Mouse (Mus musculus) skeletal muscle tissue, adult 2 months (tissue): ENCODE data around the gene Cadm4.

Experiments used
- DNase-seq: peaks from one replicate; pipeline ENCODE4 v3.0.0-alpha.2; 2012; ENCODE audit warnings: low read depth, low spot score

Gene Cadm4

DNA sequence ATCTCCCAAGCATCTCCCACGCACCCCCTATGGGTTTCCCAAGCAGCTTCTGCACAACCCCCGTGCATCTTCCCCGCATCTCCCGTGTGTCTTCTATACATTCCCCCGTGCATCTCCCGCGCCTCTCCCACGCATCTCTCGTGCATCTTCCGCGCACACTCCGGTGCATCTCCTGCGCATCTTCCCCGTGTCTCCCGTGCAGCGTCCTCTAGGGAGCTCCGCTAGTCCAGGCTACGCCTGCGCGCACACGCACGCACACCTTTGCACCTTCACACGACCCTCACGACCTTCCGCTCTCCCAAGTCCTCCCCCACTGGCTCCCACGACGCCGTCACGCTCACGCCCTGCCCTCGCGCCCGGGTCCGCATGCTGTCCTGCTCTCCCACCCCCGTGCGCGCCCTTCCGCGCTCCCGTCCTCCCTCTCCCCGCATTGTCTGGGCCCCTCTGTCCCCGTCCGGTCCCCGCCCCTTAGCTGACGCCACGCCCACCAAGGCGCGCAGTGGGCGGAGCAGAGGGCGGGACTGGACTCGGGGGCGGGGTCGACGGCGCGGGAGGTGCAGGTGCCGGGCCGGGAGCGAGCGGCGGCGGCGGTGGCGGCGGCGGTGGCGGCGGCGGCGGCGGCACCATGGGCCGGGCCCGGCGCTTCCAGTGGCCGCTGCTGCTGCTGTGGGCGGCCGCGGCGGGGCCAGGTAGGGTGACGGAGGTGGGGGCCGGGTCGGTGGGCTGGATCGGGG is at the start of gene Cadm4:
Gene Cadm4 (plus strand): TSS at position 550 of the 734 bp plus-strand sequence.
- DNase-seq, result no peak

DNA sequence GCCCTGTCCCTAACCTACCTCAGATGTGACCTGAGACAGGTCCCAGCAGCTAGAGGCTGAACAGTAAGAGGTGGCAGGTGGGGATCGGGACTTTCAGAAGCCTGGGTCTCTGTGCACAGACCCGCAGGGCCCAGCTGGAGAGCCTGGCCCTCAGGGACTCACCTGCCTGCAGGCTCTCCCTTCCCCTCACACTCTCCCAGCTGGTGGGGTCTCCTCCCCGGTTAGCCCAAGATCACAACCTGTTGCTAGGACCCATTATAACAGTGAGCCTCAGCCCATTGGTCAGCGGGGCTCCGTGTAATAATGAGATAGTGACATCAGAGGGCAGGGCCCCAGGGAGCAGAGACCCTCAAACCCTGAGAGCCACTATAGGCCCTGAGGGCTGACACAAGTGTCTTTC is 46.5 kb upstream of the Cadm4 start:
- DNase-seq, result no peak

DNA sequence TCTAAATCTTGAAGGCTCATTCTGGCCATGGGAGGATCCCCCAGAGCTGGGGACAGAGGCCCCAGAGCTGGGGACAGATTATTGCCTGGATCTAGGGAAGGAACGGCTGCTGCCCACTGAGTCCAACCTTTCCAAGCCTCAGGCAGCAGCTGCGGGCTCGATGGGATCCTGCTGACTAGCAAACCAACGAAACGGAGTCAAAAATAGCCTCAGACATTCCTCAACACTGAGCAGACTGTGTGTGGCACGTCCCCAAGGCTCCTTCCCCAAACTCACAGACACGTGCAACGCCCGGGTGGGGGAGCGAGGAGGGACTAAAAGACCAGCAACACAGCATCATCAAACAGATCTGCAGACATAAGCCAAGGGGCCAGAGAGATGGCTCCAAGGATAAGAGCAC is 43.8 kb upstream of the Cadm4 start:
- DNase-seq, result no peak

DNA sequence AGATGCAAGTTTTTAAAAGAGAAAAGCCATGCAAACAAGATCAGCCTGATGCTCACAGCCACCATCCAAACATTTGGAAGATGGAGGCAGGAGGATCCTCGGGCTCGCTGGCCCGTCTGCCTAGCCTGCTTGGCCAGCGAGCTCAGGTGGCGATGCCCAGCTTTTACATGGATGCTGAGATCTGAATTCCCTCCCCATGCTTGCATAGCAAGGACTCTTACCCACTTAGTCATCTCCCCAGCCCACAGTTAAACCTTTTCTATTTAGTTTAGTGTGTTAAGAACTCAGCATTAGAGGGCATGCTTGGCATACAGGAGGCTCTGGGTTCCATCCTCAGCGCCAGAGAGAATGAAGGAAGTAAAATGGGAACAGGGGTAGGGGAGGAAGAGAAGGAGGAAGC is 42.6 kb upstream of the Cadm4 start:
- no peak for DNase-seq

GRCm38 (mm10) chr7:24439891-24440290 is 41.9 kb upstream of the Cadm4 start:
- DNase-seq, result no peak

DNA sequence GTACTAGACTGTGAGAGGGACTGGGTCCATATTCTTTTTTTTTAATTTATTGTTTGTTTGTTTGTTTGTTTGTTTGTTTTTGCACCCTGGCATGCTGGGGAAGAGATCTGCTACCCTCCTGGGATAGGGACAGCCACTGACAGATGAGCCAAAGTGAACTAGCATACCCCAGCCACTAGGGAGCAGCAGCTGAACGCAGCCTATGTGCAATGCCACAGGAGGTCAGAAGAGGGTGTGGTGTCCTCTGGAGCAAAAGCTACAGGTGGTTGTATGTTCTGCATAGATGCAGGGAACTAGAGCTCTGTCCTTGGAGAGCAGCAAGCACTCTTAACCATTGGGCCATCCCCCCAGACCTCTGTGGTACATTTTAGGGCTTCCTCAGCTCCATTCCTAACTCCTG is 40.0 kb upstream of the Cadm4 start:
- DNase-seq, result peak; percentile 53

DNA sequence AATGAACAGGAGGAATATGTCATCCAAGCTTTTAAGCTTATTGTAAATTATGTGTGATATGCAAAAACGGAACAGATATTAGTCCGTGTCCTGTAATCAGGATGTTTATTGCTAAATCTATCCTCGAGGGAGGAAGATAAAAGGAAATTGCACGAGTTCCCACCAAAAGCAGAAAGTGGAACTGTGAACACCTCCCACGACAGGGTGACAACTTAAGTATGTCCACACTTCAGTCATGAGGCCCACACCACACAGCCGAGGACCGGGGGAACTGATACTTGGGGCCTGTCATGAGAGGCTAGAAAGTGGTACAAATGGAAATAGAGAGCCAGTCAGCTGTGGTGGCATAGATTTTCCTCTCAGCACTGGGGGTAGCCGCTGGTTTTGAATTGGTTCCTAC is 39.5 kb upstream of the Cadm4 start:
- DNase-seq, result no peak

DNA sequence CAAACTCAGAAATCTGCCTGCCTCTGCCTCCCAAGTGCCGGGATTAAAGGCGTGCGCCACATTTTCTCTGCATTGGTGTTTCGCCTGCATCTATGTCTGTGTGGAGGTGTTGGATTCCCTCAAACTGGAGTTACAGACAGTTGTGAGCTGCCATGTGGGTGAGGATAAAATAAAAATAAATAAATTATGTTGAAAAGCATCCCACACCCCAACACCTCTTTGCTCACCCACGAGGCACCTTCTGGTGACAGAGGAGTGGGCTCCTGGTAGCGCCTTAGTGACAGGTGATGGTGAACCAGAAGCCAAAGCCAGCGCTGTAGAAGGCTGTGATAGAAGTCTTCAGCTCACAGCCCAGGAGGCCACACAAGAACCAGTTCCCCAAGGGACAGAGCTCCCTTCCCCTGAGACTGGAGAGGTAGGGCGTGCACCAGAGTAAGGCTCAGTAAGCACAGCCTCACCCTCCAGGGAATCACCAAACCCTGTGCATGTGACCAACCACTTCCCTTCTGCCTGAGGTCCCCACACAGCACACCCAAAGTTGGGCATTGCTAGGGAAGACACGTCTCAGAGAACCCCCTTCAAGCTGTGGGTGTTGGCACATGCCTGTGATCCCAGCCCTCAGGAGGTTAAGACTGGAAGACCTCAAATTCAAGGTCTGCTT is 36.4 kb upstream of the Cadm4 start:
- no peak for DNase-seq

DNA sequence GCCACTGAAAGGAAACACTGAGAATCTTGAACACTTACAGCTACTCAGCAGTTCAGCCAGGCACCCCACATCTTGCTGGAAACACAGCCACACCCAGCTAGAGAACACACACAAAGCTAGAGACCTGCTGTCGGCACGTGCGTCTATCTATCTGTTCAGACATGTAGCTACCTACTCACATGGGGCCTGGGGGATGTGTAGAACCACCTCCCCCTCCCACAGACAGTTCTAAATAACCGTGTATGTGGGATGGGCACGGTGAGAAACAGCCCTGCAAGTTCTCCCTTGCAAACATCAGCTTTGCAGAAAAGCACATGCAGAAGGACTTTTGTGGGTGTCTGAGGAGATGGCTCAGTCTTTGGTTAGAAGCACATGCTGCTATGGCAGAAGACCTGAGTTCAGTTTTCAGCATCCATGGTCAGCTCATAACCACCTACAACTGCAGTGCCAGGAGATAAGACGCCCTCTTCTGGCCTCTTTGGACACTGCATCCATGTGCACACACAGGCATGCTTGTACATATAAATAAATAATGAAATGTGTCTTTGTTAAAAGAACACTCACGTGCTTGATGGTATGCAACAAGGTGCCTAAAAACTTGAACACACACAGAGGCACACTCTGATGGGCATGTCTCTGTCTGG is 35.0 kb upstream of the Cadm4 start:
- no peak for DNase-seq

DNA sequence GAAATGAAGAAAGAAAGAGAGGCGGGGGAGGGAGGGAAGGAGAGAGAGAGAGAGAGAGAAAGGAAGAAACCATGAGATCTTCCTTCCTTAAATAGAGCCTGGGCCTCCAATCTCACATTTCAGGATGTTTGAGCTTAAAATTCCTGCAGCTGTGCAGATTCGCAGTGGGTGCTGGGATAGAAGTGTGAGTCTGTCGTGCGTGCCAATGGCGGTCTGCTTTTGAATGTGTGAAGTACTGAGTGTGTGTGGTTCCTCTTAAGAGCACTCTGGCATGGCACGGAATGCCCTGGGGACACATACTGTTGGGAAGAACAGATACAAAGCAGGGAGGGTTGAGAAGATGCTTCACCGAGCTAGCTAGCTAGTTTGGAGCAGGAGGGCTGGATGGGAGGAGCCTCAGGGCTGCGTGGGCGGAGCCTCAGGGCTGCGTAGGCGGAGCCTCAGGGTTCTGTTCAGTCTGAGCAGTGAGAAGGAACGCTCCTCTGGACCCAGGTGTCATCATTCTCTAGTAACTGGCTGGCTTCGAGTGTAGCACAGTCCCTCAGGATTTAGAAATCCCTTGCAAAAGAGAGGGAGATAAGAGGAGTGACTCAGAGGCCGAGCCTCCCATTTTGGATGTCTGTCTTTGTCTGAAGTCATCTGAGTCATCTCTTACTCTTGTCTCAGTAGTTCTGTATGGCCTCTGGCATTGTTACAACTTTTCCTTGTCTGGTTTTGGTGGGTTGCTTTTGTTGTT is 32.9 kb upstream of the Cadm4 start:
- no peak for DNase-seq

DNA sequence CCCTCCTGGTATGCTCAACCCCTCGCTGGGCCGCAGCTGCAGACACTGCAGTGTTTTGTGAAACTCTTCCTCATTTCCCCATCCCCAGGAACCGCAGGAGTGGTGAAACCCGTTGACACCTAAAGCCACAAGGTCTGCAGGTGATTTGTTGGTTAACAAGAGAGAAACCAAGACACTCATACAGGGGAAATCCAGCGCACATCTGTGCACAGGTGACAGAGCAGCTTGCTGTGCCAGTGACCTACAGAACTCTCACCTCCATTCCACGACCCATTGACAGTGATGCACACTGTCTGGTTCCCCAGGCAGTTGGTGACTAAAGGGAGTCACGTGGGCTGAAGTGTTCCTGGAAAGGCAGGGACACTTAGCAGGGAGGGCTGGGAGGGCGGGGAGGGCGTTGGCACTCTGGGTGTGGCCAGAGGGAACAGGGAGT is 31.2 kb upstream of the Cadm4 start:
- DNase-seq, result no peak

- no peak for DNase-seq
Measured at GRCm38 (mm10) chr7:24451855-24452311, 29.9 kb upstream of the Cadm4 start, which contains the start of gene Irgc1. Gene Irgc1, minus strand, starts transcription at chr7:24452297.

GRCm38 (mm10) chr7:24454199-24454598 is 27.6 kb upstream of the Cadm4 start:
- no peak for DNase-seq

GRCm38 (mm10) chr7:24455726-24456125 is 26.1 kb upstream of the Cadm4 start:
- no peak for DNase-seq

GRCm38 (mm10) chr7:24457726-24458370 is 24.0 kb upstream of the Cadm4 start:
- no peak for DNase-seq

DNA sequence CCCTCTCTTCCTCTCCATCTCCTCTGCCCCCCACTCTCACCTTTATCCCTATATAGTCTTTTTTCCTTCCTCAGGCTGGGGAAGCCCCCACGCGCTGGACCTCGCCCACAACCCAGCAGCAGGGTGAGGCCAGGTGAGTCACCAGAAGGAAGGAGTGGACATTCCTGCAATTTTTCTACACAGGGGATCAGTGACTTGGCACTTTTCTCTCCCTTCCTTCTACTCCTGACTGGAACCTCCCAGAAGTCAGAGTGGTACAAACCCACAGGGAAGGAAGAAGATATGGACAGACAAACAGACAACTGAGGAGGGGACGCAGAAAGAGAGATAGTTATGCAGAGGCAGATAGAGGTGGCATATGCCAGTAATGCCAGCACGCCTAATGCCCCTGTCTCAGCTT is 22.4 kb upstream of the Cadm4 start:
- DNase-seq, result no peak

- no peak for DNase-seq
Measured at GRCm38 (mm10) chr7:24459843-24460242, 22.0 kb upstream of the Cadm4 start.

- DNase-seq, result no peak
Measured at GRCm38 (mm10) chr7:24461376-24462051, 20.3 kb upstream of the Cadm4 start.

DNA sequence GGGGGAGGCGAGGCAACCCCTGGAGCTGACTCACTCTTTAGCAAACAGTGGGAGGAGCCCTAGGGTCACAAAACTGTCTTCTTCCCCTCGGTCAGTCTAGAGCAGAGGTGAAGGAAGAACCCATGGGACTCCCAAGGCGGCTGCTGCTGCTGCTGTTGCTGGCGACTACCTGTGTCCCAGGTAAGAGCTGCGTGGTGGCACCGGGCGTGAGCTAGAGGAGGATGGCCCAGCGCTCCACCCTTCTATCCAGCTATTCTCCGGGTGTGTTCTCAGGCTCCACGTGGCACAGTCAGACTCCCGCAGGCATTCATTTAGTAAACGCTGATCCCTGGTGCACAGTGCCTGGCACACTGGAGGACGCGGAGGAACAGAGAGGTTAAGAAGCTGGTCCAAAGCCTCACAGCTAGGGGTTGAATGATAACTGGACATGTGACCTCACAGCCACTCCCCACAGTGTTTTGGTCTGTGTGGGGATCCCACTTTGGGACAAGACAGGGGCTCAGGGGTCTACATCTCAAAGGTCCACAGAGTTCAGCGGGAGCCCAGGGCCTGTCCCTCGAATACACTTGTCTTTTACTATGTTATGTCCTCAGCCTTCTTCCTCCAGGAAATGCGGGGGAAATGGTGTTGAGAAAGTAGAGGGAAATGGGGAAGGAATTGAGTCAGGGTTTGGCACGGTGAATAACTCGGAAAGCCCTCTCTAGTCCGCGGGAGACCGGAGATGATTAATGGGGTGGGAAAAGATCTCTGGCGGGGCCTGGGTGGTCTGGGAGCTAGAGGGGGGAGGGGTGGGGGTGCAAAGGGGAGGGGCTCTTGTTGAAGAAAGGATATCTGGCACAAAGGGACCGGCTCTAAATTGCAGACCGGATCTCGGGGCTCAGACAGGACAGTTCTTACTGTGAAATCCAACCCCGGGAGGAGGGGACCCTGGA is 19.2 kb upstream of the Cadm4 start, which contains the start of gene Plaur:
Gene Plaur (plus strand): TSS at position 97 of the 932 bp plus-strand sequence.
- no peak for DNase-seq

DNA sequence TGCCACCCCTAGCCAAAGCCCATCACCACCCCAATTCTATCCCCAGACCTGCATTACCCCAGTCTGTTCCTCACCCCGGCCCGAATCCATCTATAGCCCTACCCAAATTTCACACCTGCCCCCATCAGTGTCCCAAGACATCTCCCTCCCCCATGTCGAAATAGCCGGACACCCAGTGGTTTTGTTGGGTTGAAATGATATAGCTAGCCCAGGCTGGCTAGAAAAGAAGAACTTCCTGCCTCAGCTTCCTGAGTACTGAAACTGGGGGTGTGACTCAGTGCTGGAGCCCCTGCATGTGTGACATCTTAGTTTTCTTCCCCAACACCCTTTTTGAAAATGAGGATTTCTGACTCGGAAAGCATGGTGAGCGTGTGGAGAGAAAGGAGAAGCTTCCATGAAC is 15.0 kb upstream of the Cadm4 start:
- DNase-seq, result no peak
